Mouse (Mus musculus) adipose tissue, adult 10 weeks (tissue): ENCODE data around the gene Vmn2r3. TPM values are rescaled to one million over a fixed set of nuclear protein-coding genes. Genes with fewer than 3 reads are reported as not detected.

Experiments
- polyA plus RNA-seq: library from polyadenylated mRNA; stranded (reverse); fragments of 350-450 nt; fragmentation: Illumina TruSeq; extraction: RNeasy Lipid Tissue Mini Kit (QIAGEN cat#74804); gene quantifications from one replicate; pipeline ENCODE4 v1.2.3, GENCODE M21; 2014; ENCODE audit warnings: low read depth, low replicate concordance

Vmn2r3 gene
- not detected for polyA plus RNA-seq

DNA sequence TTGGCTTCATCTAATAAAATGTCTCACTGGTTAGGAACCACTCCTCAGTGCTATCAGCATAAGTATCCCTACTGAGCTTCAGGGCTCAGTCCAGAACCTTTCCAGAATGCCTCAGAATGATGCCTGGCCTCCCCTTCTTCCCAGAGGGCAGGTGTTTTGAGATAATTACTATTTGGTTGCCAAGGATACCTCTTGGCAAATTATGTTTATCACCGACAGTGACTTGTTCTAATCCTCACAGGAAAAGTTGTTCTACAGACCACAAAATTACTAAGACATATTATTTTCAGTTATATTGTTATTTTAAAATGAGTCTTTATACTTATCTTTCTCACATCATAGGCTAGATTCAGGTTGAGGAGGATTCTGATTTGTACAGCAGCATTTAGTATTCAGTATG, at the start of gene Vmn2r3:
Vmn2r3 (minus strand) TSS at position 101 of the 400 bp plus-strand sequence.

Other genes with a start within 250 kb of the Vmn2r3 start
- 0.17 TPM for gene Vmn2r1, start 208.2 kb downstream of the Vmn2r3 start, polyA plus RNA-seq
- gene Vmn2r2, start 147.8 kb downstream of the Vmn2r3 start, polyA plus RNA-seq: not detected
- not detected for gene Vmn2r4, start 125.7 kb upstream of the Vmn2r3 start, polyA plus RNA-seq
- gene Vmn2r5, start 220.1 kb upstream of the Vmn2r3 start, polyA plus RNA-seq: not detected